Mouse (Mus musculus): ENCODE data around the gene Psmb9. TPM values are rescaled to one million over a fixed set of nuclear protein-coding genes. Genes with fewer than 3 reads are reported as not detected.

Psmb9 gene
- polyA plus RNA-seq, 1 experiment, result 334 TPM

GRCm38 (mm10) chr17:34203444-34203843, 15.9 kb upstream of the Psmb9 start, which contains the start of gene Tap2:
Gene Tap2 (plus strand): TSS chr17:34203527.
- 51% methylated on average over 5 of the region's 5 CpGs for WGBS
- no peaks in the 10 kb centered on the region for H3K27me3 ChIP-seq (ENCODE audit: control insufficient read depth, insufficient read depth, low read length)
- 0 out of 2 replicates have a peak, but pooled peaks cover 3% of the 10 kb centered on the region for H3K36me3 ChIP-seq (ENCODE audit: control insufficient read depth, insufficient read depth, low read length)
- H3K27ac ChIP-seq (ENCODE audit: control insufficient read depth, insufficient read depth, low read length), result peak within 1 kb of the TSS; percentile 93
- H3K4me1 ChIP-seq (replicated peaks; ENCODE audit: control insufficient read depth, insufficient read depth, low read length), result peaks cover 52% of the 10 kb centered on the region
- peak within 1 kb of the TSS; percentile 98 for H3K4me3 ChIP-seq (ENCODE audit: control insufficient read depth, insufficient read depth, low read length)
- DNase-seq, result no peak
- no peak for TF ChIP-seq POLR2A (IDR thresholded peaks at IDR 0.05; ENCODE audit: control insufficient read depth, extremely low read depth, insufficient read depth, low read length, poor library complexity)
- TF ChIP-seq CTCF (IDR thresholded peaks at IDR 0.05; ENCODE audit: borderline replicate concordance, control insufficient read depth, extremely low read depth, insufficient read depth, low read length, poor library complexity), result no peak

GRCm38 (mm10) chr17:34202760-34203442, 15.3 kb upstream of the Psmb9 start:
- WGBS, result 93% methylated on average over 4 of the region's 4 CpGs
- no peak overlapping the region for H3K27ac ChIP-seq (ENCODE audit: control insufficient read depth, insufficient read depth, low read length)
- peaks cover 47% of the 10 kb centered on the region for H3K4me1 ChIP-seq (replicated peaks; ENCODE audit: control insufficient read depth, insufficient read depth, low read length)
- DNase-seq, result no peak
- no peaks in the 10 kb centered on the region for H3K27me3 ChIP-seq (ENCODE audit: control insufficient read depth, insufficient read depth, low read length)
- H3K4me3 ChIP-seq (ENCODE audit: control insufficient read depth, insufficient read depth, low read length), result no peak overlapping the region
- H3K36me3 ChIP-seq (ENCODE audit: control insufficient read depth, insufficient read depth, low read length), result 0 out of 2 replicates have a peak, but pooled peaks cover 3% of the 10 kb centered on the region
- no peak for TF ChIP-seq POLR2A (IDR thresholded peaks at IDR 0.05; ENCODE audit: control insufficient read depth, extremely low read depth, insufficient read depth, low read length, poor library complexity)
- no peak for TF ChIP-seq CTCF (IDR thresholded peaks at IDR 0.05; ENCODE audit: borderline replicate concordance, control insufficient read depth, extremely low read depth, insufficient read depth, low read length, poor library complexity)

GRCm38 (mm10) chr17:34201506-34202055, 14.0 kb upstream of the Psmb9 start:
- H3K4me1 ChIP-seq (replicated peaks; ENCODE audit: control insufficient read depth, insufficient read depth, low read length), result peaks cover 41% of the 10 kb centered on the region
- no peaks in the 10 kb centered on the region for H3K27me3 ChIP-seq (ENCODE audit: control insufficient read depth, insufficient read depth, low read length)
- 36% methylated on average over 7 of the region's 7 CpGs for WGBS
- H3K4me3 ChIP-seq (ENCODE audit: control insufficient read depth, insufficient read depth, low read length), result no peak overlapping the region
- TF ChIP-seq CTCF (IDR thresholded peaks at IDR 0.05; ENCODE audit: borderline replicate concordance, control insufficient read depth, extremely low read depth, insufficient read depth, low read length, poor library complexity) (no peak), POLR2A (IDR thresholded peaks at IDR 0.05; ENCODE audit: control insufficient read depth, extremely low read depth, insufficient read depth, low read length, poor library complexity) (no peak)
- peak overlapping the region; percentile 87 for H3K27ac ChIP-seq (ENCODE audit: control insufficient read depth, insufficient read depth, low read length)
- 0 out of 2 replicates have a peak, but pooled peaks cover 3% of the 10 kb centered on the region for H3K36me3 ChIP-seq (ENCODE audit: control insufficient read depth, insufficient read depth, low read length)
- DNase-seq, result no peak

GRCm38 (mm10) chr17:34200772-34201505, 13.4 kb upstream of the Psmb9 start:
- 40% methylated on average over 16 of the region's 16 CpGs for WGBS
- DNase-seq, result no peak
- TF ChIP-seq CTCF (IDR thresholded peaks at IDR 0.05; ENCODE audit: borderline replicate concordance, control insufficient read depth, extremely low read depth, insufficient read depth, low read length, poor library complexity), result no peak
- TF ChIP-seq POLR2A (IDR thresholded peaks at IDR 0.05; ENCODE audit: control insufficient read depth, extremely low read depth, insufficient read depth, low read length, poor library complexity), result no peak
- peak overlapping the region; percentile 18 for H3K4me3 ChIP-seq (ENCODE audit: control insufficient read depth, insufficient read depth, low read length)
- H3K36me3 ChIP-seq (ENCODE audit: control insufficient read depth, insufficient read depth, low read length), result 0 out of 2 replicates have a peak, but pooled peaks cover 3% of the 10 kb centered on the region
- H3K4me1 ChIP-seq (replicated peaks; ENCODE audit: control insufficient read depth, insufficient read depth, low read length), result peaks cover 42% of the 10 kb centered on the region
- H3K27ac ChIP-seq (ENCODE audit: control insufficient read depth, insufficient read depth, low read length), result peak overlapping the region; percentile 87
- no peaks in the 10 kb centered on the region for H3K27me3 ChIP-seq (ENCODE audit: control insufficient read depth, insufficient read depth, low read length)

- Histone ChIP-seq H3K27ac (ENCODE audit: control insufficient read depth, insufficient read depth, low read length) (0 out of 2 replicates have a peak overlapping the region, but pooled peaks have one; percentile 6), H3K4me3 (ENCODE audit: control insufficient read depth, insufficient read depth, low read length) (peak overlapping the region; percentile 18), H3K36me3 (ENCODE audit: control insufficient read depth, insufficient read depth, low read length) (peaks cover 3% of the 10 kb centered on the region; the same call in 1 of the 2 replicates), H3K4me1 (replicated peaks; ENCODE audit: control insufficient read depth, insufficient read depth, low read length) (peaks cover 38% of the 10 kb centered on the region), H3K27me3 (ENCODE audit: control insufficient read depth, insufficient read depth, low read length) (no peaks in the 10 kb centered on the region)
- WGBS, result 84% methylated on average over 10 of the region's 10 CpGs
- TF ChIP-seq CTCF (IDR thresholded peaks at IDR 0.05; ENCODE audit: borderline replicate concordance, control insufficient read depth, extremely low read depth, insufficient read depth, low read length, poor library complexity) (no peak), POLR2A (IDR thresholded peaks at IDR 0.05; ENCODE audit: control insufficient read depth, extremely low read depth, insufficient read depth, low read length, poor library complexity) (no peak)
- no peak for DNase-seq
These were observed 12.5 kb upstream of the Psmb9 start for GRCm38 (mm10) chr17:34200047-34200446.

GRCm38 (mm10) chr17:34199050-34199619, 11.6 kb upstream of the Psmb9 start:
- WGBS, result 20% methylated on average over 12 of the region's 12 CpGs
- Histone ChIP-seq H3K27me3 (ENCODE audit: control insufficient read depth, insufficient read depth, low read length) (no peaks in the 10 kb centered on the region), H3K4me1 (replicated peaks; ENCODE audit: control insufficient read depth, insufficient read depth, low read length) (peaks cover 43% of the 10 kb centered on the region), H3K36me3 (ENCODE audit: control insufficient read depth, insufficient read depth, low read length) (peaks cover 7% of the 10 kb centered on the region; the same call in 1 of the 2 replicates), H3K27ac (ENCODE audit: control insufficient read depth, insufficient read depth, low read length) (peak overlapping the region; percentile 99), H3K4me3 (ENCODE audit: control insufficient read depth, insufficient read depth, low read length) (peak overlapping the region; percentile 95)
- no peak for TF ChIP-seq POLR2A (IDR thresholded peaks at IDR 0.05; ENCODE audit: control insufficient read depth, extremely low read depth, insufficient read depth, low read length, poor library complexity)
- DNase-seq, result no peak
